Mouse (Mus musculus) Patski (cell line): ENCODE data around the gene Baz1b. TPM values are rescaled to one million over a fixed set of nuclear protein-coding genes. Genes with fewer than 3 reads are reported as not detected.

Source experiments
- ATAC-seq: fragments of 100-300 bp; one replicate; pipeline ENCODE4 v1.8.0; 2021
- CTCF ChIA-PET: fragments of 350-600 bp; sonication (Branson Sonifier 250); formaldehyde crosslinking; loops from one replicate; lab custom pipeline; 2022; ENCODE audit warnings: inconsistent platforms; lab: Charles Lee
- POLR2A ChIA-PET: fragments of 350-600 bp; sonication (Branson Sonifier 250); formaldehyde crosslinking; loops from one replicate; lab custom pipeline; 2022; ENCODE audit warnings: antibody characterized with exemption, inconsistent platforms; lab: Charles Lee
- DNase-seq: peaks from one replicate; pipeline ENCODE4 v3.0.0-alpha.2; 2011; ENCODE audit warnings: low read depth, low spot score
- H3K27me3 ChIP-seq: fragments of 371-371 bp; one replicate; pipeline ENCODE4 v1.5.1; 2021
- CTCF ChIP-seq: fragments of 100-300 bp; IDR thresholded peaks from one replicate; pipeline ENCODE4 v1.5.1; 2021
- in situ Hi-C: fragments of 300-500 bp; cut with MboI; formaldehyde crosslinking; loops from 3 replicates; pipeline ENCODE4 v1.11.1; 2018; ENCODE audit warnings: low pct_unique_long_range_greater_than_20kb, mixed read lengths
- polyA plus RNA-seq: library from polyadenylated mRNA; unstranded; gene quantifications from one replicate; pipeline ENCODE4 v1.2.3, GENCODE M21; 2021

The Baz1b gene
- polyA plus RNA-seq, 1 experiment from 2014 or later, result 92.8 TPM

DNA sequence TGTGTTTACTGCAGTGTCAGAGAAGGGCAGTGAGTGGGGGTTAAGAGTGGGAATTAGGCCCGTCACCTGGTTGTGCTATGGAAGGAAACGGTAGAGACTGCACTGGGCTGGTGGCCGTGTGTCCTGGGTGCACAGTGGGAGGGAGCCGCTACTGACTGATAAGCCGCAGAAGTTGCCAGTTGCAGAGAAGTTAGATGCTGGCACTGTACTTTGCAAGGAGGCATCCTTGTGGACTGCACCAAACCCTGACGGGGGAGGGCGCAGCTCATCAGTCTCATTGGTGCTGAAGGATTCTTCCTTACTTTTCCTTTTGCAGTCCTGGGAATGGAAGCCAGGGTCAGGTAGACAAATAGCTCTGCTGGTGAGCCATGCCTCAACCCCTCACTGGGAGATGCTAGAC, 25.4 kb upstream of the Baz1b start:
- ChIA-PET POLR2A (no interaction called here), CTCF (interaction anchor here (1.0 to 1.3 kb wide), 2 partner anchors 9 to 10 kb away, joined by 3 to 4 read pairs; no protein-coding TSS in a partner anchor)
- ATAC-seq, result no peak
- H3K27me3 ChIP-seq, result no peaks in the 10 kb centered on the region
- no peak for DNase-seq
- no peak for TF ChIP-seq CTCF
- in situ Hi-C loops, result loop anchor here (10.0 kb wide), 1 partner anchor 147 kb away; no protein-coding TSS in a partner anchor

DNA sequence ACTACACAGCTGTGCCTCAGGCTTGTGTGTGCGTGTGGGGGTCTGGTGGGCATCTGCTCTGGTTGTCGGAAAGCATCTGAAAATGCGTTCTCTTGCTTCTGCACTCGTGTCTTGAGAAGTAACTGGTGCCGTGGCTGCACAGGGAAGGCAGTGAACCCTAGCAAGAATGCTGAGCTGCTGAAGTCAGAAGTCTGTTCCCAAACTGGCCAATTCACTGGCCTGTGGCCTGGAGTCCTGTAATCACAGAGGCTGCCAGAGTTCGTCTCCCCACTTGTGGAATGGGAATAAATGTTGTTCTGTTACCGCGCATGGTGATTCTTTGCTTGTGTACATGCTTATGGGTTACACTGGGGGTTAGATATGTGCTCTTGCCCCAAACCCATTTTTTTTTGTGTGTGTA, 24.7 kb upstream of the Baz1b start:
- no peaks in the 10 kb centered on the region for H3K27me3 ChIP-seq
- in situ Hi-C loops, result loop anchor here (10.0 kb wide), 1 partner anchor 148 kb away; no protein-coding TSS in a partner anchor
- DNase-seq, result no peak
- ATAC-seq, result no peak
- TF ChIP-seq CTCF, result no peak
- ChIA-PET CTCF (interaction anchor here (1.0 to 1.3 kb wide), 4 partner anchors 9 to 29 kb away, joined by 3 to 4 read pairs (median 3); no protein-coding TSS in a partner anchor), POLR2A (no interaction called here)

DNA sequence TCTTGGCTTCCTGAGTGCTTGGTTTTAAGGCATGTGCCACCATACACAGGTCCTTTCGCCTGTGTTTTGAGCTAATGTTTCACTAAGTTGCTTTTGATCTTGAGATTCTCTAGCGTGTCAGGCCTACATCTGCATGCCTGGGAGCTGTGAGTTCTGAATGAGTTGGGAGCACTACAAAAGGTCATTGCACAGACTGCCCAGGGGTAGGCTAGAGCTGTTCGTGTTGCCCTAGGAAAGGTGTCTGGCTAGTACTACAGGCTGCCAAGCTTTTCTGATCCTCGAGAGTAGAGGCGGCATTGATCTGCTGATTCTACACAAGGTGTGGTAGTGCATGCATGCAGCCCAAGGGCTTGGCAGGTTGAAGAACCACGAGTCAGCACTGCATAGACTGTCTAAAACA, 24.2 kb upstream of the Baz1b start:
- ATAC-seq (no peak), DNase-seq (no peak)
- H3K27me3 ChIP-seq, result no peaks in the 10 kb centered on the region
- ChIA-PET CTCF (interaction anchor here (1.2 to 1.3 kb wide), 3 partner anchors 9 to 29 kb away, joined by 3 read pairs; no protein-coding TSS in a partner anchor), POLR2A (no interaction called here)
- no peak for TF ChIP-seq CTCF
- in situ Hi-C loops, result loop anchor here (10.0 kb wide), 1 partner anchor 148 kb away; no protein-coding TSS in a partner anchor

DNA sequence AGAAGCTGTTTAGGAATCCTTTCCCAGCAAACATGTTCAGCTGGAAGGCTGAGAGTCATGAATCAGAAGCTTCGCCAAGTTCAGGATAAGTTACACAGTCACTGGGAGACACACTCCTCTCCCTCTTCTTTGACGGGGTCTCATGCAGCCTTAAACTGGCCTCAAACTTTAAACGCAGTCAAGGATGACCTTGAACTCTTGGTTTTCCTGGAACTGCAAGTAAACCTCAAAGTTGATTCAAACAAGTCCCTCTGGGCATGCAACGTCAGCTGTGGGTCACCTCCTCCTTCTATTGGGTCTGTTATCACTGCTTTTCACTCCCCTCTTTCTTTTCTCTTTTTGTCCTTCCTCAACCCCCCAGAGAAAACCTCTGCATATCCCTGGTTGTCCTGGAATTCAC, 20.2 kb upstream of the Baz1b start:
- no peak for ATAC-seq
- POLR2A ChIA-PET, result interaction anchor here (1.1 kb wide), 1 partner anchor 17 kb away, joined by 3 read pairs; no protein-coding TSS in a partner anchor

DNA sequence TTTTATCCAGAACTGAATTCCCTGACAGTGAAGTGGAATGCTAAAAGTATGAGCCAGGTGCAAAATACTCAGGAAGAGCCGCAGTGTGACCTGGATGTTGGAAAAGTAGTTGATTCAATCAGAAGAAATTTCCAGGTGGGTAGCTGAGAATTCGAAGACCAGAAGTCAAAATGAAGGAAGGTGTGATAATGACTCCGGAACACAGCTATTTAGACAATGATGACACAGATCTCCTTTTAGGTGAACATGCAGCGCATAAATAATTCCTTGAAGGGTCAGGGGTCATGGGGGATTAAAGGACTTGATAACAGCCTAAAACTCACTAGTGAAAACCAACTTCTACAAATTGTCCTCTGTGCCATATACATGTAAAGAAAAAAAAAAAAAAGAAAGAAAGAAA, 19.6 kb upstream of the Baz1b start:
- ChIA-PET CTCF (interaction anchor here (1.2 kb wide), 1 partner anchor 152 kb away, joined by 3 read pairs; no protein-coding TSS in a partner anchor), POLR2A (interaction anchor here (1.1 kb wide), 1 partner anchor 18 kb away, joined by 3 read pairs; no protein-coding TSS in a partner anchor)
- ATAC-seq, result no peak
- H3K27me3 ChIP-seq, result no peaks in the 10 kb centered on the region
- in situ Hi-C loops, result loop anchor here (10.0 kb wide), 1 partner anchor 153 kb away; no protein-coding TSS in a partner anchor
- no peak for TF ChIP-seq CTCF
- no peak for DNase-seq

More for the DNA sequence above, 20.2 kb upstream of the Baz1b start:
- DNase-seq, result no peak
- in situ Hi-C loops, result loop anchor here (10.0 kb wide), 1 partner anchor 152 kb away; no protein-coding TSS in a partner anchor
- no peaks in the 10 kb centered on the region for H3K27me3 ChIP-seq
- CTCF ChIA-PET, result interaction anchor here (1.2 kb wide), 1 partner anchor 151 kb away, joined by 3 read pairs; no protein-coding TSS in a partner anchor
- TF ChIP-seq CTCF, result no peak

DNA sequence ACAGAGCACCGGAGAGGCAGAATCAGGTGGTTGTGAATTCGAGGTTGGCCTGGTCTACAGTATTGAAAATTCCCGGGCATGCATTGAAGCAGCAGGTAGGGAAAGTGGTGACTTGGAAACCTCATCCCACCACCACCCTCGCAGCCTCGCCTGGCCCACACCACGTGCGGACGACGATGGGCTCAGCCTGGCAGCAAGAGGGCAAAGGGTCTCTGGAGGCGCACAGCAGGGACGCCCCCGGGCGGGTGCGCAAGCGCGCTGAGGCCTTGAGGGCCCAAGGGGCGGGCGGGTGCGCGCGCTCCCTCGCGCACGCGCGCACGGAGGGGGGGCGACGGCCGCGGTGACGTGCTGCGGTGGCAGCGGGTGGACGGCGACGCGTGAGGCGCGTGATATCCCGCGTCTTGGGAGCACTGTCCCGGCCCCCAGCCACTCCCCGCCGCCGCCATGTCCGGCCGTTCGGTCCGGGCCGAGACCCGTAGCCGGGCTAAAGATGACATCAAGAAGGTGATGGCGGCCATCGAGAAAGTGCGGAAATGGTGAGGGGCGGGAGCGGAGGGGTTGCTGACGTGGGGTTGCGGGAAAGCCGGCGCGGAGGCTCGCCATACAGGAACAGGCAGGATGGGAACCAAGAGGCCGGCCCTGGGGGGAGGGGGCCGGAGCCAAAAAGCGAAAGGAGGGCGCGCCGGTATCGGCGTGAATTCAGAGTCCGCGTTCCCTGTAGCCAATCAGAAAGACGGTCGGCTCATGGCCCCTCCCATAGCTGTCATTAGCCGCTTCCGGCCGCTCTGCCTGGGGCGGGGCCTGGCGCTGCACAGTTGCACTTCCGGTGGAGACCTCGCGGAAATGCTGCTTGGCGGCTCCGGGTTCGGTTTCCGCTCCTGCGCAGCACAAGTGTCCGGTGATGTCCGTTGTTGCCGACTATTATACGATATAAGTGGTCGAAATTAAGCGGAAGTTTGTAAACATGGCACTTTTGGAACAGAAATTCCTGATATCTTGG, 18.7 kb upstream of the Baz1b start, which contains the start of gene Bcl7b:
Gene Bcl7b (plus strand): TSS at position 221 of the 1,000 bp plus-strand sequence.
- DNase-seq (peak; percentile 88), ATAC-seq (peak; percentile 91)
- ChIA-PET POLR2A (interaction anchor here (1.4 to 1.6 kb wide), 2 partner anchors 16 to 19 kb away, joined by 4 read pairs; partner anchors contain the start of gene Tbl2), CTCF (no interaction called here)
- in situ Hi-C loops, result loop anchor here (10.0 kb wide), 1 partner anchor 154 kb away; no protein-coding TSS in a partner anchor
- no peaks in the 10 kb centered on the region for H3K27me3 ChIP-seq
- TF ChIP-seq CTCF, result no peak

DNA sequence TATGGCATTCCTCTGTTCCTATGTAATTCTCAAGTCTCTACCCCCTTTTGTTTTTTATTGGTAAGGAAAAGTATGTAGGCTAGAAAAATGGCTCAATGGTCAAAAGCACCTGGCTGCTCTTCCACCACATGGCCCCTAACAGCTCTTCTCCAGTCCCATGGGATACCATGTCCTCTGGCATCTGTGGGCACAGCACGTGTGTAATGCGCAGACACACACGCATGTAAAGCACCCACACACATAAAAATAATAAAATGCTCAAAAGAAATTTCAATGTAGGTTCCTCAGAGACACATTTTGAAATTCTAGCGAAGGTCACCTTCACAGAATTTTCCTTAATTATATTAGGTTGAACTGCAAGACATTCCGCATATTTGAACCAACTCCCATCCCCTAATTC, 17.6 kb upstream of the Baz1b start:
- TF ChIP-seq CTCF, result no peak
- ATAC-seq (no peak), DNase-seq (no peak)
- ChIA-PET POLR2A (interaction anchor here (1.4 to 1.6 kb wide), 2 partner anchors 15 to 20 kb away, joined by 4 read pairs; partner anchors contain the start of gene Tbl2), CTCF (no interaction called here)
- H3K27me3 ChIP-seq, result no peaks in the 10 kb centered on the region
- in situ Hi-C loops, result loop anchor here (10.0 kb wide), 1 partner anchor 155 kb away; no protein-coding TSS in a partner anchor

- ChIA-PET CTCF (interaction anchor here (0.9 to 1.9 kb wide), 5 partner anchors 10 to 17 kb away, joined by 3 to 8 read pairs (median 3); no protein-coding TSS in a partner anchor), POLR2A (interaction anchor here (0.6 to 1.5 kb wide), 3 partner anchors 11 to 17 kb away, joined by 3 to 4 read pairs (median 3); no protein-coding TSS in a partner anchor)
- ATAC-seq (no peak), DNase-seq (no peak)
- TF ChIP-seq CTCF, result no peak
- H3K27me3 ChIP-seq, result no peaks in the 10 kb centered on the region
- in situ Hi-C loops, result no loop called here
These were observed 15.3 kb upstream of the Baz1b start for GRCm38 (mm10) chr5:135171688-135172220.

DNA sequence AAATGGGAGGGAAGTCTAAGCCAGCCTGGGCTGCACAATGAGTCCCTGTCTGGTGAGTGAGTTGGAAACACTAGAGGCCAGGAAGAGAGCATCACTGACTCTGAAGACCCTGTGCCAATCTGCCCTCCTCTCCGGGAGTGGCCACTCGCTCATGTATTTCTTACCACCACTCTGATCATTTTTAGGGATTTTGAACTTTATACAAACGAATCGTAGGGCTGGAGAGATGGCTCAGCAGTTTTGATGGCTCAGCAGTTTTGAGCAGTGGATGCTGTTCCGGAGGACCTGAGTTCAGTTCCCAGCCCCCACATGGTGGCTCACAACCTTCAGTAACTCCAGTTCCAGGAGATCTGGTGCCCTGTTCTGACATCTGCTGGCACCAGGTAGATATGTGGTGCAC, 14.1 kb upstream of the Baz1b start:
- POLR2A ChIA-PET, result interaction anchor here (1.5 kb wide), 1 partner anchor 10 kb away, joined by 4 read pairs; no protein-coding TSS in a partner anchor
- CTCF ChIA-PET, result interaction anchor here (1.0 to 1.9 kb wide), 2 partner anchors 10 to 16 kb away, joined by 3 to 8 read pairs; no protein-coding TSS in a partner anchor
- in situ Hi-C loops, result no loop called here
- no peak for DNase-seq
- ATAC-seq, result no peak
- no peaks in the 10 kb centered on the region for H3K27me3 ChIP-seq
- TF ChIP-seq CTCF, result no peak
